Mouse (Mus musculus) embryonic facial prominence, embryonic 15.5 days (tissue): Measurements from ENCODE around the gene Dstyk. TPM values are rescaled to one million over a fixed set of nuclear protein-coding genes. Genes with fewer than 3 reads are reported as not detected.
"Not testable (repeated sequence)": the region's sequence is repeated elsewhere in the genome, so short reads cannot be mapped to it uniquely, and the experiment has no call there.

Experiments used
- ATAC-seq: fragments of 200-750 bp; cut with Nextera tagmentation; 2 replicates; pipeline ENCODE4 v1.8.0; 2017; ENCODE audit warnings: low read depth, moderate TSS enrichment; ENCODE audit not compliant: insufficient number of reproducible peaks, low FRiP score, low TSS enrichment
- H3K27ac ChIP-seq: fragments of 300-500 bp; sonication (generic); replicated peaks from 2 replicates; pipeline ENCODE4 v1.5.1; 2015; ENCODE audit warnings: mild to moderate bottlenecking, inconsistent platforms
- H3K27me3 ChIP-seq: fragments of 300-500 bp; sonication (generic); 2 replicates; pipeline ENCODE4 v1.6.1; 2015; ENCODE audit warnings: inconsistent platforms
- H3K36me3 ChIP-seq: fragments of 300-500 bp; sonication (generic); 2 replicates; pipeline ENCODE4 v1.6.1; 2015; ENCODE audit warnings: mild to moderate bottlenecking, inconsistent platforms
- H3K4me1 ChIP-seq: fragments of 300-500 bp; sonication (generic); 2 replicates; pipeline ENCODE4 v1.6.1; 2015; ENCODE audit warnings: inconsistent platforms
- H3K4me2 ChIP-seq: fragments of 300-500 bp; sonication (generic); replicated peaks from 2 replicates; pipeline ENCODE4 v1.6.1; 2015; ENCODE audit warnings: mild to moderate bottlenecking, inconsistent platforms
- H3K4me3 ChIP-seq: fragments of 300-500 bp; sonication (generic); replicated peaks from 2 replicates; pipeline ENCODE4 v1.5.1; 2015; ENCODE audit warnings: mild to moderate bottlenecking, inconsistent platforms
- H3K9ac ChIP-seq: fragments of 300-500 bp; sonication (generic); 2 replicates; pipeline ENCODE4 v1.6.1; 2015; ENCODE audit warnings: inconsistent platforms
- H3K9me3 ChIP-seq: fragments of 300-500 bp; sonication (generic); replicated peaks from 2 replicates; pipeline ENCODE4 v1.6.1; 2016; ENCODE audit warnings: inconsistent platforms
- WGBS: fragments of 180-500 bp; shearing (Covaris S2); methylation state at CpG from one replicate; pipeline ENCODE4 v1.1.7; 2015; 5-methylcytosine and 5-hydroxymethylcytosine counted together
- polyA plus RNA-seq: library from polyadenylated mRNA; unstranded; fragments of >200 nt; fragmentation: Nextera tagmentation; extraction: Ambion mirVana; gene quantifications from 2 replicates; pipeline ENCODE4 v1.2.1, GENCODE M21; 2015

Gene Dstyk
- polyA plus RNA-seq, 1 experiment from 2014 or later: 15.6 TPM

DNA sequence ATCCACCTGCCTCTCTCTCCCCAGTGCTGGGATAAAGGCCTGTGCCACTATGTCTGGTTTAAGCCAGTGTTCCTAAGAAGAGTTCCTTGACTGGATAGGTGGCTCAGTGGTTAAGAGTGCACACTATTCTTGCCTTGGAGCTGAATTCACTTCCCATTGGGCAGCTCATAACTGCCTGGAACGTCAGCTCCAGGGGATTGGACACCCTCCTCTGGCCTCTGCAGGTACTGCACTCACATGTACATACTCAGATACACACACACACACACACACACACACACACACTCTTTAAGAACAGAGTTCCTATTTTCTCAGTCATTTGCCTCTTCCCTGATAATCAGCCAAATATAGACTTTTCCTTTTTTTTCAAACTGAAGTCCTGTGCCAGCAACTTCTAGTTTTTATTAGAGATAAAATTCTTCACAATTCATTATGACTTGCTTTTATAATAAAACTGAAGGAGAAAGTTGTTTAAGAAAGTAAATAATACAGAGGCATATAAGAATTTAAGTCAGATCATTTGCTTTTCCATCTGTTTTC, 23.6 kb downstream of the Dstyk start:
- Histone ChIP-seq H3K4me2 (no peak overlapping the region), H3K9me3 (no peaks in the 10 kb centered on the region), H3K27ac (no peak overlapping the region), H3K4me3 (no peak overlapping the region), H3K27me3 (no peaks in the 10 kb centered on the region), H3K9ac (no peak overlapping the region), H3K36me3 (peaks cover 52% of the 10 kb centered on the region), H3K4me1 (0 out of 2 replicates have a peak, but pooled peaks cover 4% of the 10 kb centered on the region)
- ATAC-seq: no peak
- whole genome bisulfite sequencing: 84% methylated on average over 1 of the region's 1 CpGs

DNA sequence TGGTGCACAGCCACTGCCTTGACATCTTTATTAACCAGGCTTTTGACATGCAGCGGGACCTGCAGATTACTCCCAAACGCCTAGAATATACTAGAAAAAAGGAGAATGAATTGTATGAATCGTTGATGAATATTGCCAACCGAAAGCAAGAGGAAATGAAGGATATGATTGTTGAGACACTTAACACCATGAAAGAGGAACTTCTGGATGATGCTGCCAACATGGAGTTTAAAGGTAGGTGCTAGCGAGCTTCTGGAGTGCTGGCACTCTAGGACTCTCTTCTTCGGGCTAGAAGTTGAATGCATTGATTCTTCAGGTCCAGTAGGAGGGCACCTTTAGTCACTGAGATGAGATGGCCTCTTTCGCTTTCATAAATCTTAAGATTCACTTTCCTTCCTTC, 32.4 kb downstream of the Dstyk start:
- H3K4me3 ChIP-seq: no peak overlapping the region
- H3K27ac ChIP-seq: no peak overlapping the region
- H3K4me1 ChIP-seq: no peaks in the 10 kb centered on the region
- no peak overlapping the region for H3K9ac ChIP-seq
- H3K4me2 ChIP-seq: no peak overlapping the region
- no peaks in the 10 kb centered on the region for H3K27me3 ChIP-seq
- H3K9me3 ChIP-seq: no peaks in the 10 kb centered on the region
- H3K36me3 ChIP-seq: peaks cover 48% of the 10 kb centered on the region
- 89% methylated on average over 7 of the region's 7 CpGs for WGBS
- no peak for ATAC-seq

DNA sequence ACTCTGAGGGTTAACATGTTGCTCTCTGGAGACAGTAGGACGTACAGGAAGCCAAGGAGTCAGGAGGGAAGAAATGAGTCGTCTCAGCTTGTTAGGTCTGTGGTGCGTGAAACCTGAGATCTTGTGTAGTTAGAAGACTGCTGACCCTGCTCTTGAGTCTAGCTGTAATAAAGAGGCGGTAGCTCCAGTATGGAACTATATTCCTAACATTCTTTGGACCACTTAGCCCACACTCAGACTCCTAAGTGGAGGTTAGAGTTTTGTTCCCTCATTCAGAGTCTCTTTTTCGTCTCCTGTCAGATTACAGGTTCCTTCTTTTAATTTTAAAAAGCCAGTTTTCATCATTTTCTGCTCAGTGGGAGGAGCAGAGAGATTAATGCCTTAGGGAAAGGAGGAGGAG, 47.3 kb downstream of the Dstyk start:
- peaks cover 51% of the 10 kb centered on the region for H3K36me3 ChIP-seq
- H3K4me3 ChIP-seq: no peak overlapping the region
- 49% methylated on average over 5 of the region's 5 CpGs for WGBS
- ATAC-seq: no peak
- H3K9ac ChIP-seq: no peak overlapping the region
- no peak overlapping the region for H3K4me2 ChIP-seq
- H3K27me3 ChIP-seq: no peaks in the 10 kb centered on the region
- H3K4me1 ChIP-seq: peaks cover 10% of the 10 kb centered on the region; the same call in 1 of the 2 replicates
- H3K9me3 ChIP-seq: no peaks in the 10 kb centered on the region
- no peak overlapping the region for H3K27ac ChIP-seq

DNA sequence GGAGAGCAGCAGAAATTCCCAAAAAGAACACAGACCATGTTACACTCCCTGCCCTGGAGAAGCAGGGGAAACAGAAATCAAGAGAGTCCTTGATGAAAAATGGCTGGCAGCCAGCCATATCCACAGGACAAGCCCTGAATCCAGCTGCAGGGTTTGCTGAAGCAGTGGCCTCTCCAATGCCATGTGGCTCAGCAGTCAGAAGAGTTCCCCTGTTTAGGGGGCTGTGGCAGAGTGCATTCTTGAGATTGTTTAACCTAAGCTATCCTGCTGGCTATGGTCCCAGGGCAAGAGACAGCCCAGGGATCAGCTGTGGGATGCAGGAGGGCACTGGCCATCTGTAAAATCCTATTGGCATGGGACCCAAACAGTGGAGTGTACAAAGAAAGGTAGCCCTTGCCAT, 51.6 kb downstream of the Dstyk start:
- Histone ChIP-seq H3K9ac (no peak overlapping the region), H3K9me3 (no peaks in the 10 kb centered on the region), H3K4me3 (no peak overlapping the region), H3K27ac (no peak overlapping the region), H3K4me2 (no peak overlapping the region), H3K36me3 (peaks cover 25% of the 10 kb centered on the region), H3K4me1 (peaks cover 10% of the 10 kb centered on the region; the same call in 1 of the 2 replicates), H3K27me3 (no peaks in the 10 kb centered on the region)
- no peak for ATAC-seq

DNA sequence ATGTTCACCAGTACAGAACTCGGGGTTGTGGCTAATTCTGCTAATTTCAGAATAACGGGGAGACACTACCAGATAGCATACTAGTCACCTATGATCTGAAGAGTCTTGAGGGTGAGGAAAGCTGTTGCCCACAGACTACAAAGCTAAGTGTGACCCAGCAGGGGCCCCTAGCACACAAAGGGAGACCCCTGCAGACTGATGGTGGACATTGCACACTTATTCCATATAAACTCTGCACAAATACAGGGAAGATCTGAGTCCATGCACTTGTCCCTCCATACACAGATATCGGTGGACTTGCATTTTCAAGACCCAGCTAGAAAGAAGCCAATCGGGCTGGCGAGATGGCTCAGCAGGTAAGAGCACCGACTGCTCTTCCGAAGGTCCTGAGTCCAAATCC, 52.2 kb downstream of the Dstyk start:
- Histone ChIP-seq H3K36me3 (peaks cover 19% of the 10 kb centered on the region), H3K9ac (no peak overlapping the region), H3K27ac (no peak overlapping the region), H3K27me3 (no peaks in the 10 kb centered on the region), H3K4me2 (no peak overlapping the region), H3K9me3 (no peaks in the 10 kb centered on the region), H3K4me3 (no peak overlapping the region), H3K4me1 (peaks cover 10% of the 10 kb centered on the region; the same call in 1 of the 2 replicates)
- no peak for ATAC-seq
- 91% methylated on average over 7 of the region's 7 CpGs for WGBS

DNA sequence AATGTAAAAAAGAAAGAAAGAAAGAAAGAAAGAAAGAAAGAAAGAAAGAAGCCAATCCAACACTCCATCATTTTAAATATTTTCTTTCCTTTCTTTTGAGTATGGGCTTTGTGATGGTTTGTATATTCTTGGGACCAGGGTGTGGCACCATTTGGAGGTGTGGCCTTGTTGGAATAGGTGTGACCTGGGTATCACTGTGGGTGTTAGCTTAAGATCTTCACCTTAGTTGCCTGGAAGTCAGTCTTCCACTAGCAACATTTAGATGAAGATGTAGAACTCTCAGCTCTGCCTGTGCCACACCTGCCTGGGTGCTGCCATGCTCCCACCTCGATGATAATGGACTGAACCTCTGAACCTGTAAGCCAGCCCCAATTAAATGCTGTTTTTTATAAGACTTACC, 52.7 kb downstream of the Dstyk start:
- Histone ChIP-seq H3K36me3 (peaks cover 14% of the 10 kb centered on the region), H3K4me1 (peaks cover 10% of the 10 kb centered on the region; the same call in 1 of the 2 replicates)
- not testable (repeated sequence) for ATAC-seq, H3K4me3 ChIP-seq, H3K9me3 ChIP-seq, H3K27ac ChIP-seq, H3K9ac ChIP-seq, H3K27me3 ChIP-seq, H3K4me2 ChIP-seq
- WGBS: 89% methylated on average over 1 of the region's 1 CpGs

DNA sequence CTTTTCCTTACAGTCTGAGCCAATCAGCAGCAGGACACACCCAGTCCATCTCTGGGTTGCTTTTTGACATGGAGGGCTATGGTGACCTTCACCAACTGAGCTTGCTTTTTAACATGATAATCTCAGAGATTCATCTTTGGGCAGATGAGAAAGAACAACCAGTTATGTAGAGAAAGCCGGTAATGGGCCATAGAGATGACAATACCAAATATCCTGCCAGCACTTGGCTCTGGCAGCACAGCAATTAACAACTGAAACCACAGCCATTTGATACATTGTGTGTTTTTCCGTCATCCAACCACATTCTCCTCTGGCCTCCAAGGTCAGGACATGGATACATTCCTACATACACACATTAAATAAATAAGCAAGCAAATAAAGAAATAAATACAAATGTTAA, 53.7 kb downstream of the Dstyk start:
- no peak for ATAC-seq
- Histone ChIP-seq H3K4me3 (no peak overlapping the region), H3K36me3 (peaks cover 6% of the 10 kb centered on the region; the same call in 1 of the 2 replicates), H3K4me1 (0 out of 2 replicates have a peak, but pooled peaks cover 6% of the 10 kb centered on the region), H3K9me3 (no peaks in the 10 kb centered on the region), H3K4me2 (no peak overlapping the region), H3K9ac (no peak overlapping the region), H3K27ac (no peak overlapping the region), H3K27me3 (no peaks in the 10 kb centered on the region)
- WGBS: 69% methylated on average over 2 of the region's 2 CpGs

DNA sequence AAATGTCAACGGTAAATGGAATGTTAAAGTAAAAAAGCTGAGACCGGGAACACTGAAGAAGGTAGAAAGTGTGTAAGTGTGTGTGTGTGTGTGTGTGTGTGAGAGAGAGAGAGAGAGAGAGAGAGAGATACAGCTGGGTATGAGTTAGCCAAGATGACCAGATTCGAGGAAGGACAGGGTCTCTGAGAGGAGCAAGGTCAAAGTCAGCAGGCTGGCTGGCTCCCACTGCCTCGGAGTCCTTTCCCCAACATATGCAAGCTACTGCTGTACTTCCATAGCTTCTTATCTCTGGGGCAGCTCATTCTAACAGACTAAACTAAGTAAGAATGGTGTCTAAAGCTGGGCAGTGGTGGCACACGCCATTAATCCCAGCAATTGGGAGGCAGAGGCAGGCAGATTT, 54.1 kb downstream of the Dstyk start:
- H3K9ac ChIP-seq: no peak overlapping the region
- no peak overlapping the region for H3K4me2 ChIP-seq
- peaks cover 6% of the 10 kb centered on the region; the same call in 1 of the 2 replicates for H3K36me3 ChIP-seq
- H3K4me3 ChIP-seq: no peak overlapping the region
- H3K27ac ChIP-seq: no peak overlapping the region
- 0 out of 2 replicates have a peak, but pooled peaks cover 6% of the 10 kb centered on the region for H3K4me1 ChIP-seq
- H3K9me3 ChIP-seq: no peaks in the 10 kb centered on the region
- 93% methylated on average over 5 of the region's 5 CpGs for WGBS
- no peaks in the 10 kb centered on the region for H3K27me3 ChIP-seq
- no peak for ATAC-seq

DNA sequence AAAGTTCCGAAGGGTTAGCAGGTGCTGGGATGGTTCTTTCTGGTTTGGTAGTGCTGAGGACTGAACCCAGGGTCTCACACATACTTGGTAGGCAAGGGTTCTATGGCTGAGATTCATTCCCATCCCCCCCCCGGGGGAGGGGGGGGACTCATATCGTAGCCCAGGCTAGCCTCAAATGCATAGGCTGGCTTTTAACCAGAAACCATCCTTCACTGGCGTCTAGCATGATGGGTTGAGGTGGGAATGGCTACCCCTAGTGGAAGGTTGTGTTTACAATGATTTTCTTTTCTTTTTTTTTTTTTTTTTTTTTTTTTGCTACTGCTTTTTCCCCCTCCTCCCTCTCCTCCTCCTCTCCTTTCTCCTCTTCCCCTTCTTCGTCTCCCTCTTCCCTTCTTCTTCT, 55.2 kb downstream of the Dstyk start:
- 58% methylated on average over 5 of the region's 5 CpGs for WGBS
- H3K4me2 ChIP-seq: no peak overlapping the region
- 0 out of 2 replicates have a peak, but pooled peaks cover 6% of the 10 kb centered on the region for H3K4me1 ChIP-seq
- no peak overlapping the region for H3K27ac ChIP-seq
- no peaks in the 10 kb centered on the region for H3K27me3 ChIP-seq
- H3K36me3 ChIP-seq: no peaks in the 10 kb centered on the region
- no peak overlapping the region for H3K9ac ChIP-seq
- no peaks in the 10 kb centered on the region for H3K9me3 ChIP-seq
- no peak overlapping the region for H3K4me3 ChIP-seq
- no peak for ATAC-seq

DNA sequence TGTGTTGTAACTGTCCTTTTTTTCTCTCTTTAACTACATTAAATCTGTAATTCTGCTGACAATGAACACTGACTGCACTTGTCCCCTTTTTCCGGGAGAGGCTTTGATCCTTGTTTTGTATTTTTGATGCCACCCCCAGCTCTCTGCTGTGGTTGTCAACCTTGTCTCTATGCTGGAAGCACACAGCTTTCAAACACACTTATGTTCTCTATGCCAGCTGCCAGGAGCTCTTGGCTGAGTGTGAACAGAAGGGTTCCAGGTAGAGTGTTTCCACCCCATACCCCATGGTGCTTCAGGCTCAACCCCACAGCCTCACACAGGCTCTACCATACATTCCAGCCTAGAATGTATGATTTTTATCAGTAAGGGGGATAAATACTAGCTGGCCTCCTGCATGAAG, 57.1 kb downstream of the Dstyk start:
- H3K9me3 ChIP-seq: no peaks in the 10 kb centered on the region

DNA sequence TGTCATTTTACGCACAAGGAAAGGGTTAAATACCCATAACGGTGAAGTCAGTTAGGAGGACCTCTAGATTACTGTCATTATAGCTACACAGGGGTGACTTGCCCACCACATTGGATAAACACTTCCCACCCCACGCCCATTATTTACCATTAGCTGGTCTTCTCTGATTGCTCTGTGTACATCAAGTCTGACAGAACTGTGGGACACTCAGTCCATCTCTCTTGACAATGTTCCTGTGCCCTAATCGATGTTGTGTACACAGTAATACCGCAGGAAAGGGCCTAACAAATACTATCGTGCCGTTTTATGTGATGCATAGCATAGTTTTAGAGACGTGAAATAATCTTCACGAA, 59.2 kb downstream of the Dstyk start:
- Histone ChIP-seq H3K36me3 (no peaks in the 10 kb centered on the region), H3K9me3 (no peaks in the 10 kb centered on the region), H3K9ac (peak overlapping the region; percentile 76), H3K27ac (peak overlapping the region; percentile 74), H3K27me3 (no peaks in the 10 kb centered on the region), H3K4me1 (peaks cover 14% of the 10 kb centered on the region), H3K4me2 (peak overlapping the region; percentile 67), H3K4me3 (peak overlapping the region; percentile 74)
- ATAC-seq: peak; percentile 22; the same call in 1 of the 2 replicates
- WGBS: 5% methylated on average over 9 of the region's 9 CpGs

More for the DNA sequence above, 57.1 kb downstream of the Dstyk start:
- Histone ChIP-seq H3K9ac (no peak overlapping the region), H3K4me1 (peaks cover 14% of the 10 kb centered on the region), H3K36me3 (no peaks in the 10 kb centered on the region), H3K4me3 (no peak overlapping the region), H3K4me2 (no peak overlapping the region), H3K27me3 (no peaks in the 10 kb centered on the region), H3K27ac (no peak overlapping the region)
- 68% methylated on average over 1 of the region's 1 CpGs for whole genome bisulfite sequencing
- no peak for ATAC-seq
